Mouse (Mus musculus): ENCODE measurements around the gene Elp1.

- TF ChIP-seq CTCF (IDR thresholded peaks at IDR 0.05; ENCODE audit: insufficient read depth, low read length) (no peak), POLR2A (IDR thresholded peaks at IDR 0.05; ENCODE audit: borderline replicate concordance, extremely low read depth, low read depth, low read length) (no peak)
Measured at GRCm38 (mm10) chr4:56725839-56726238, 76.3 kb downstream of the Elp1 start.
